In genomic region chr7:6173872-6174271, GRCm38 (mm10) we compare ENCODE assay signal across 19 mouse cellular contexts. TPM values are rescaled to one million over a fixed set of nuclear protein-coding genes. Genes with fewer than 3 reads are reported as not detected.
A peak's percentile ranks its signal among the peaks of the same experiment; 100 is the strongest.
DNase-seq lines count a peak whose midpoint lies in the region; ATAC-seq and TF ChIP-seq lines count a peak whose summit lies in the region.
"Had no signal": no experiment of that assay in that cellular context is flagged by ENCODE, and none has a peak within 500 bp of the region (broad histone marks: within the 10 kb centered on the region; RNA-seq: fewer than 3 reads in every experiment).

No protein-coding gene starts in this region.

- no peak for ATAC-seq in hindbrain, postnatal 0 days
- no peak for ATAC-seq in lung, postnatal 0 days
- ATAC-seq in liver, embryonic 16.5 days (ENCODE audit: low read depth): no peak

- WGBS in hindbrain, embryonic 10.5 days: 91% methylated on average over 8 of the region's 8 CpGs
- WGBS in hindbrain, postnatal 0 days: 90% methylated on average over 8 of the region's 8 CpGs
- 60% methylated on average over 8 of the region's 8 CpGs for WGBS in lung, postnatal 0 days
- WGBS in liver, embryonic 16.5 days (ENCODE audit: insufficient replicate concordance): 69% methylated on average over 8 of the region's 8 CpGs

- H3K27me3 ChIP-seq in hindbrain, embryonic 10.5 days (ENCODE audit: insufficient read depth, poor library complexity, severe bottlenecking): no peaks in the 10 kb centered on the region
- no peaks in the 10 kb centered on the region for H3K27me3 ChIP-seq in hindbrain, postnatal 0 days (ENCODE audit: insufficient read depth, low read length)
- no peaks in the 10 kb centered on the region for H3K27me3 ChIP-seq in lung, postnatal 0 days (replicated peaks; ENCODE audit: insufficient read depth, low read length)
- H3K27me3 ChIP-seq in liver, embryonic 16.5 days (ENCODE audit: control insufficient read depth, insufficient read depth, low read depth, low read length): no peaks in the 10 kb centered on the region
- H3K27me3 ChIP-seq: heart, embryonic 15.5 days; hindbrain, embryonic 13.5 days; limb, embryonic 12.5 days had no signal

- TF ChIP-seq CTCF in hindbrain, postnatal 0 days (IDR thresholded peaks at IDR 0.05; ENCODE audit: low read depth): no peak
- TF ChIP-seq CTCF in lung, postnatal 0 days (IDR thresholded peaks at IDR 0.05): no peak

- H3K4me2 ChIP-seq in hindbrain, postnatal 0 days (ENCODE audit: low read depth, low read length): no peak overlapping the region
- H3K4me2 ChIP-seq in lung, postnatal 0 days (replicated peaks; ENCODE audit: low read depth, low read length): 0 out of 2 replicates have a peak overlapping the region, but pooled peaks have one; percentile 11
- peak overlapping the region; percentile 95; the same call in 1 of the 2 replicates for H3K4me2 ChIP-seq in liver, embryonic 16.5 days (ENCODE audit: low read depth, low read length)

- no peak for DNase-seq in hindbrain, embryonic 10.5 days (ENCODE audit: low spot score)
- DNase-seq in hindbrain, postnatal 0 days (ENCODE audit: low spot score): no peak
- no peak for DNase-seq in lung, postnatal 0 days (ENCODE audit: low spot score)
- no peak for DNase-seq in lung, postnatal 4 days
- no peak for DNase-seq in ES-E14 (ENCODE audit: low read depth, low spot score)
- no peak for DNase-seq in ovary, postnatal 14 days (ENCODE audit: low spot score)
- DNase-seq in gastrocnemius, adult 8-10 months (ENCODE audit: low spot score in 2 of 2): no peak
- DNase-seq: adrenal gland, postnatal 25 days; cerebellum, postnatal 10 days; thymus, postnatal 36 days had no signal

- no peak overlapping the region; the same call in 1 of the 2 replicates for H3K9ac ChIP-seq in hindbrain, postnatal 0 days (replicated peaks; ENCODE audit: low read length)
- no peak overlapping the region for H3K9ac ChIP-seq in lung, postnatal 0 days (replicated peaks; ENCODE audit: low read depth)
- peak overlapping the region; percentile 10; the same call in 1 of the 2 replicates for H3K9ac ChIP-seq in ES-E14 (ENCODE audit: insufficient read depth, low read depth, low read length, poor library complexity, severe bottlenecking)
- no peak overlapping the region for H3K9ac ChIP-seq in liver, embryonic 16.5 days (ENCODE audit: low read depth, low read length)
- H3K9ac ChIP-seq: heart, embryonic 15.5 days; limb, embryonic 12.5 days had no signal

- peak overlapping the region; percentile 78; the same call in 1 of the 2 replicates for H3K4me3 ChIP-seq in hindbrain, embryonic 10.5 days
- H3K4me3 ChIP-seq in hindbrain, postnatal 0 days (ENCODE audit: low read length): no peak overlapping the region
- H3K4me3 ChIP-seq in lung, postnatal 0 days (ENCODE audit: low read depth, low read length): no peak overlapping the region
- H3K4me3 ChIP-seq in ES-E14 (ENCODE audit: insufficient read depth in 1 of 2, low read depth in 1 of 2, low read length in 2 of 2, poor library complexity in 1 of 2, severe bottlenecking in 1 of 2): peak overlapping the region; percentile 82 to 94; a peak in 1 of 4 replicates
- H3K4me3 ChIP-seq in liver, embryonic 16.5 days (ENCODE audit: low read depth, low read length): no peak overlapping the region

- no peak for TF ChIP-seq EP300 in lung, postnatal 0 days (IDR thresholded peaks at IDR 0.05)

- H3K36me3 ChIP-seq in hindbrain, embryonic 10.5 days: peaks cover 32% of the 10 kb centered on the region
- H3K36me3 ChIP-seq in hindbrain, postnatal 0 days (ENCODE audit: insufficient read depth, low read length): 0 out of 2 replicates have a peak, but pooled peaks cover under 1% of the 10 kb centered on the region
- H3K36me3 ChIP-seq in lung, postnatal 0 days (ENCODE audit: insufficient read depth, low read length): no peaks in the 10 kb centered on the region
- H3K36me3 ChIP-seq in ES-E14 (ENCODE audit: control insufficient read depth, insufficient read depth, low read length, poor library complexity, severe bottlenecking): peaks cover 19% of the 10 kb centered on the region
- H3K36me3 ChIP-seq in liver, embryonic 16.5 days (ENCODE audit: control insufficient read depth, insufficient read depth): no peaks in the 10 kb centered on the region

- in situ Hi-C loops in ES-E14 (cut with MboI; ENCODE audit: low sequenced_read_pairs in 2 of 2, unreplicated experiment in 2 of 2): no loop called here

- H3K27ac ChIP-seq in hindbrain, embryonic 10.5 days: no peak overlapping the region
- H3K27ac ChIP-seq in hindbrain, postnatal 0 days: no peak overlapping the region
- no peak overlapping the region for H3K27ac ChIP-seq in lung, postnatal 0 days (ENCODE audit: low read length)
- H3K27ac ChIP-seq in ES-E14 (ENCODE audit: insufficient read depth, low read depth, low read length, poor library complexity, severe bottlenecking): no peak overlapping the region
- H3K27ac ChIP-seq in liver, embryonic 16.5 days (ENCODE audit: low read length): peak overlapping the region; percentile 38; the same call in 1 of the 2 replicates
- H3K27ac ChIP-seq: heart, embryonic 15.5 days; hindbrain, embryonic 13.5 days; left cerebral cortex, adult 2 months; limb, embryonic 12.5 days had no signal

- H3K4me1 ChIP-seq in hindbrain, embryonic 10.5 days (replicated peaks): peaks cover 10% of the 10 kb centered on the region
- 0 out of 2 replicates have a peak, but pooled peaks cover 5% of the 10 kb centered on the region for H3K4me1 ChIP-seq in hindbrain, postnatal 0 days (ENCODE audit: insufficient read depth, low read length)
- H3K4me1 ChIP-seq in lung, postnatal 0 days (ENCODE audit: insufficient read depth, low read depth, low read length): no peaks in the 10 kb centered on the region; the same call in 1 of the 2 replicates
- peaks cover 0 to 4% of the 10 kb centered on the region in 2 experiments; a peak in 2 of 4 replicates for H3K4me1 ChIP-seq in ES-E14 (ENCODE audit: control insufficient read depth in 2 of 2, insufficient read depth in 2 of 2, low read length in 2 of 2, poor library complexity in 1 of 2)
- peaks cover 19% of the 10 kb centered on the region for H3K4me1 ChIP-seq in liver, embryonic 16.5 days (ENCODE audit: control insufficient read depth, low read depth, low read length)
- H3K4me1 ChIP-seq: limb, embryonic 12.5 days had no signal

- no peaks in the 10 kb centered on the region for H3K9me3 ChIP-seq in hindbrain, embryonic 10.5 days
- no peaks in the 10 kb centered on the region for H3K9me3 ChIP-seq in hindbrain, postnatal 0 days (ENCODE audit: low read length)
- H3K9me3 ChIP-seq in lung, postnatal 0 days (ENCODE audit: low read length): no peaks in the 10 kb centered on the region
- no peaks in the 10 kb centered on the region for H3K9me3 ChIP-seq in ES-E14 (ENCODE audit: control insufficient read depth, insufficient read depth, low read depth, low read length)
- no peaks in the 10 kb centered on the region for H3K9me3 ChIP-seq in liver, embryonic 16.5 days (replicated peaks; ENCODE audit: control insufficient read depth, low read length)
- H3K9me3 ChIP-seq: heart, embryonic 15.5 days; hindbrain, embryonic 13.5 days; limb, embryonic 12.5 days had no signal

TF ChIP-seq in ES-E14, 5 proteins besides CTCF, POLR2A, EP300 and RAD21:
- TF ChIP-seq ZNF384 (IDR thresholded peaks at IDR 0.05; ENCODE audit: low read depth, low read length) (no peak), HCFC1 (IDR thresholded peaks at IDR 0.05; ENCODE audit: borderline replicate concordance, insufficient read depth, low read length) (no peak), CHD2 (IDR thresholded peaks at IDR 0.05; ENCODE audit: low read depth, low read length) (no peak), ZC3H11A (IDR thresholded peaks at IDR 0.05; ENCODE audit: borderline replicate concordance, low read depth, low read length) (no peak), MAFK (IDR thresholded peaks at IDR 0.05; ENCODE audit: insufficient read depth, low read depth, low read length) (no peak)

RNA-seq across cellular contexts. Expression of gene Zfp444, which starts 1.8 kb away (rescaled TPM):
- 84.4 and 91.4 TPM in 2 replicates for polyA plus RNA-seq in hindbrain, embryonic 10.5 days (2016; fragmentation: Nextera tagmentation; extraction: Ambion mirVana)
- total RNA-seq in hindbrain, postnatal 0 days (2014; rRNA removed): 84.3 and 105 TPM in 2 replicates
- 69.2 and 70.5 TPM in 2 replicates for polyA plus RNA-seq in hindbrain, postnatal 0 days (2015; fragmentation: Nextera tagmentation; extraction: Ambion mirVana)
- 41.1 and 42.9 TPM in 2 replicates for polyA plus RNA-seq in lung, postnatal 0 days (2015; fragmentation: Nextera tagmentation; extraction: Ambion mirVana)
- total RNA-seq in ES-E14 (2012; rRNA removed): 16.6 and 21.6 TPM in 2 replicates
- polyA plus RNA-seq in liver, embryonic 16.5 days (2015; fragmentation: Nextera tagmentation; extraction: Ambion mirVana): 16.1 and 16.6 TPM in 2 replicates
- total RNA-seq in gastrocnemius, adult 8-10 months (2022): 1 to 10 TPM; 5.5 to 8.7 (median 7.4) TPM

RNA-seq across cellular contexts. Expression of gene Zfp787, which starts 18.1 kb away (rescaled TPM):
- 24.2 and 31.8 TPM in 2 replicates for polyA plus RNA-seq in hindbrain, embryonic 10.5 days (2016; fragmentation: Nextera tagmentation; extraction: Ambion mirVana)
- 71.0 and 85.9 TPM in 2 replicates for total RNA-seq in hindbrain, postnatal 0 days (2014; rRNA removed)
- 53.9 and 61.4 TPM in 2 replicates for polyA plus RNA-seq in hindbrain, postnatal 0 days (2015; fragmentation: Nextera tagmentation; extraction: Ambion mirVana)
- 29.5 and 47.4 TPM in 2 replicates for polyA plus RNA-seq in lung, postnatal 0 days (2015; fragmentation: Nextera tagmentation; extraction: Ambion mirVana)
- total RNA-seq in ES-E14 (2012; rRNA removed): 20.9 and 29.0 TPM in 2 replicates
- 9.7 and 10.0 TPM in 2 replicates for polyA plus RNA-seq in liver, embryonic 16.5 days (2015; fragmentation: Nextera tagmentation; extraction: Ambion mirVana)
- 10 to 100 TPM; 27.1 to 32.2 (median 29.7) TPM for total RNA-seq in gastrocnemius, adult 8-10 months (2022)

RNA-seq across cellular contexts. Expression of gene Galp, which starts 23.0 kb away (rescaled TPM):
- polyA plus RNA-seq in hindbrain, embryonic 10.5 days (2016; fragmentation: Nextera tagmentation; extraction: Ambion mirVana): not detected in 2 replicates
- not detected in 2 replicates for total RNA-seq in hindbrain, postnatal 0 days (2014; rRNA removed)
- not detected in 2 replicates for polyA plus RNA-seq in hindbrain, postnatal 0 days (2015; fragmentation: Nextera tagmentation; extraction: Ambion mirVana)
- polyA plus RNA-seq in lung, postnatal 0 days (2015; fragmentation: Nextera tagmentation; extraction: Ambion mirVana): not detected in 2 replicates
- total RNA-seq in ES-E14 (2012; rRNA removed): not detected in 2 replicates
- polyA plus RNA-seq in liver, embryonic 16.5 days (2015; fragmentation: Nextera tagmentation; extraction: Ambion mirVana): not detected in 2 replicates
- total RNA-seq in gastrocnemius, adult 8-10 months (2022): not detected
- total RNA-seq: adrenal gland, postnatal 25 days; gastrocnemius, postnatal 4 days; left cerebral cortex, adult 2 months; megakaryocyte-erythroid progenitor cell, adult 5-6 weeks had no signal
- polyA plus RNA-seq: heart, embryonic 15.5 days; hindbrain, embryonic 13.5 days; limb, embryonic 12.5 days; neural tube, embryonic 11.5 days had no signal

RNA-seq across cellular contexts. Expression of gene Zscan5b, which starts 48.2 kb away (rescaled TPM):
- polyA plus RNA-seq in hindbrain, embryonic 10.5 days (2016; fragmentation: Nextera tagmentation; extraction: Ambion mirVana): not detected in 2 replicates
- not detected in 2 replicates for total RNA-seq in hindbrain, postnatal 0 days (2014; rRNA removed)
- polyA plus RNA-seq in hindbrain, postnatal 0 days (2015; fragmentation: Nextera tagmentation; extraction: Ambion mirVana): not detected in 2 replicates
- polyA plus RNA-seq in lung, postnatal 0 days (2015; fragmentation: Nextera tagmentation; extraction: Ambion mirVana): not detected in 2 replicates
- 2.1 and 3.3 TPM in 2 replicates for total RNA-seq in ES-E14 (2012; rRNA removed)
- polyA plus RNA-seq in liver, embryonic 16.5 days (2015; fragmentation: Nextera tagmentation; extraction: Ambion mirVana): not detected in 2 replicates
- total RNA-seq in gastrocnemius, adult 8-10 months (2022): not detected
- total RNA-seq: adrenal gland, postnatal 25 days; gastrocnemius, postnatal 4 days; left cerebral cortex, adult 2 months; megakaryocyte-erythroid progenitor cell, adult 5-6 weeks had no signal
- polyA plus RNA-seq: heart, embryonic 15.5 days; hindbrain, embryonic 13.5 days; large intestine, adult 2 months; limb, embryonic 12.5 days; neural tube, embryonic 11.5 days had no signal

Comparison
In these comparisons a context has a peak if more than half of its experiments do, and no peak if none do; other contexts are left out.
1. H3K4me3 ChIP-seq: peak in hindbrain, embryonic 10.5 days (single experiment) and ES-E14 (2 of 2); none in hindbrain, postnatal 0 days (single experiment), lung, postnatal 0 days (single experiment) and liver, embryonic 16.5 days (single experiment).